In genomic region chr2:45111571-45111970, GRCm38 (mm10) we compare ENCODE assay signal across 8 mouse cellular contexts. TPM values are rescaled to one million over a fixed set of nuclear protein-coding genes. Genes with fewer than 3 reads are reported as not detected.
DNase-seq lines count a peak whose midpoint lies in the region; ATAC-seq and TF ChIP-seq lines count a peak whose summit lies in the region.
"Not testable (repeated sequence)": the region's sequence is repeated elsewhere in the genome, so short reads cannot be mapped to it uniquely, and the experiment has no call there.

No protein-coding gene starts in this region.

- not testable (repeated sequence) for H3K36me3 ChIP-seq in embryonic facial prominence, embryonic 12.5 days; hindbrain, embryonic 12.5 days; kidney, postnatal 0 days (ENCODE audit: insufficient read depth, low read length); liver, embryonic 13.5 days; midbrain, embryonic 12.5 days; spleen, adult 2 months (ENCODE audit: control insufficient read depth, insufficient read depth, low read length)

- 6% methylated on average over 3 of the region's 3 CpGs for WGBS in embryonic facial prominence, embryonic 12.5 days
- under 1% methylated on average over 3 of the region's 3 CpGs for WGBS in hindbrain, embryonic 12.5 days
- 7% methylated on average over 3 of the region's 3 CpGs for WGBS in kidney, postnatal 0 days
- WGBS in liver, embryonic 13.5 days (ENCODE audit: insufficient replicate concordance): 3% methylated on average over 3 of the region's 3 CpGs
- under 1% methylated on average over 3 of the region's 3 CpGs for WGBS in midbrain, embryonic 12.5 days
- WGBS in spleen, adult 2 months: 2% methylated on average over 3 of the region's 3 CpGs

- H3K9me3 ChIP-seq in embryonic facial prominence, embryonic 12.5 days; hindbrain, embryonic 12.5 days (replicated peaks); kidney, postnatal 0 days (replicated peaks; ENCODE audit: low read length); liver, embryonic 13.5 days (replicated peaks); midbrain, embryonic 12.5 days: not testable (repeated sequence)

- peak; percentile 49 for DNase-seq in Muller cell, postnatal 12 days (ENCODE audit: inconsistent ontology term)
- peak; percentile 22 for DNase-seq in gastrocnemius, adult 18-20 months (ENCODE audit: low spot score)
- not testable (repeated sequence) for DNase-seq in kidney, postnatal 0 days (ENCODE audit: low spot score); liver, embryonic 13.5 days; spleen, adult 2 months (ENCODE audit: low read depth in 1 of 2, low spot score in 2 of 2)

- not testable (repeated sequence) for TF ChIP-seq POLR2A in spleen, adult 2 months (IDR thresholded peaks at IDR 0.05; ENCODE audit: low read depth, low read length)

- peak overlapping the region; percentile 100 for H3K9ac ChIP-seq in embryonic facial prominence, embryonic 12.5 days
- H3K9ac ChIP-seq in hindbrain, embryonic 12.5 days: peak overlapping the region; percentile 99
- peak overlapping the region; percentile 96 for H3K9ac ChIP-seq in kidney, postnatal 0 days (ENCODE audit: low read depth, low read length)
- H3K9ac ChIP-seq in liver, embryonic 13.5 days: peak overlapping the region; percentile 99
- H3K9ac ChIP-seq in midbrain, embryonic 12.5 days (replicated peaks): peak overlapping the region; percentile 100

- peak overlapping the region; percentile 80 for H3K4me2 ChIP-seq in embryonic facial prominence, embryonic 12.5 days (replicated peaks)
- peak overlapping the region; percentile 80 for H3K4me2 ChIP-seq in hindbrain, embryonic 12.5 days (replicated peaks)
- H3K4me2 ChIP-seq in kidney, postnatal 0 days (ENCODE audit: low read length): peak overlapping the region; percentile 81
- peak overlapping the region; percentile 96 for H3K4me2 ChIP-seq in liver, embryonic 13.5 days
- H3K4me2 ChIP-seq in midbrain, embryonic 12.5 days (replicated peaks): peak overlapping the region; percentile 73

- peak overlapping the region; percentile 96; the same call in 1 of the 2 replicates for H3K27ac ChIP-seq in embryonic facial prominence, embryonic 12.5 days
- H3K27ac ChIP-seq in hindbrain, embryonic 12.5 days: peak overlapping the region; percentile 98
- H3K27ac ChIP-seq in kidney, postnatal 0 days: peak overlapping the region; percentile 95
- peak overlapping the region; percentile 94 for H3K27ac ChIP-seq in liver, embryonic 13.5 days
- H3K27ac ChIP-seq in midbrain, embryonic 12.5 days (replicated peaks): peak overlapping the region; percentile 99
- peak overlapping the region; percentile 94 for H3K27ac ChIP-seq in spleen, adult 2 months (ENCODE audit: insufficient read depth, low read length)

- H3K4me1 ChIP-seq in embryonic facial prominence, embryonic 12.5 days: peaks cover 17% of the 10 kb centered on the region
- peaks cover 30% of the 10 kb centered on the region for H3K4me1 ChIP-seq in hindbrain, embryonic 12.5 days
- not testable (repeated sequence) for H3K4me1 ChIP-seq in kidney, postnatal 0 days (replicated peaks; ENCODE audit: insufficient read depth, low read length); spleen, adult 2 months (ENCODE audit: control insufficient read depth, insufficient read depth, insufficient read length)
- H3K4me1 ChIP-seq in liver, embryonic 13.5 days (replicated peaks): peaks cover 57% of the 10 kb centered on the region
- peaks cover 43% of the 10 kb centered on the region for H3K4me1 ChIP-seq in midbrain, embryonic 12.5 days

- TF ChIP-seq CTCF in kidney, postnatal 0 days (IDR thresholded peaks at IDR 0.05; ENCODE audit: low read depth); spleen, adult 2 months (IDR thresholded peaks at IDR 0.05; ENCODE audit: extremely low read depth, insufficient read depth, insufficient read length, insufficient replicate concordance): not testable (repeated sequence)

- not testable (repeated sequence) for H3K27me3 ChIP-seq in embryonic facial prominence, embryonic 12.5 days; hindbrain, embryonic 12.5 days; kidney, postnatal 0 days (ENCODE audit: insufficient read depth, low read length); liver, embryonic 13.5 days; midbrain, embryonic 12.5 days; spleen, adult 2 months (ENCODE audit: control insufficient read depth, insufficient read depth, low read length)

- peak overlapping the region; percentile 86 for H3K4me3 ChIP-seq in embryonic facial prominence, embryonic 12.5 days
- H3K4me3 ChIP-seq in hindbrain, embryonic 12.5 days: peak overlapping the region; percentile 92
- peak overlapping the region; percentile 86 for H3K4me3 ChIP-seq in kidney, postnatal 0 days (replicated peaks; ENCODE audit: low read depth, low read length)
- peak overlapping the region; percentile 94 for H3K4me3 ChIP-seq in liver, embryonic 13.5 days (replicated peaks)
- H3K4me3 ChIP-seq in midbrain, embryonic 12.5 days: peak overlapping the region; percentile 99
- H3K4me3 ChIP-seq in spleen, adult 2 months (ENCODE audit: extremely low read depth, insufficient read depth, insufficient read length): peak overlapping the region; percentile 89

- not testable (repeated sequence) for ATAC-seq in embryonic facial prominence, embryonic 12.5 days (ENCODE audit: insufficient number of reproducible peaks, insufficient read depth, low FRiP score, low TSS enrichment); hindbrain, embryonic 12.5 days (ENCODE audit: low FRiP score); kidney, postnatal 0 days (replicated peaks; ENCODE audit: low FRiP score, low read depth); liver, embryonic 13.5 days (ENCODE audit: low read depth); midbrain, embryonic 12.5 days (ENCODE audit: low FRiP score, low read depth)

RNA-seq across cellular contexts. Expression of gene Zeb2, which starts 5.6 kb away (rescaled TPM):
- 47.4 and 49.3 TPM in 2 replicates for polyA plus RNA-seq in embryonic facial prominence, embryonic 12.5 days (2016; fragmentation: Nextera tagmentation; extraction: Ambion mirVana)
- total RNA-seq in gastrocnemius, adult 18-20 months (2021): 10 to 100 TPM; 34.8 to 49.2 TPM
- 47.3 and 60.5 TPM in 2 replicates for polyA plus RNA-seq in hindbrain, embryonic 12.5 days (2016; fragmentation: Nextera tagmentation; extraction: Ambion mirVana)
- polyA plus RNA-seq in kidney, postnatal 0 days (2015; fragmentation: Nextera tagmentation; extraction: Ambion mirVana): 31.4 and 34.1 TPM in 2 replicates
- polyA plus RNA-seq in liver, embryonic 13.5 days (2015; fragmentation: Nextera tagmentation; extraction: Ambion mirVana): 10.1 and 14.1 TPM in 2 replicates
- 66.6 and 68.7 TPM in 2 replicates for polyA plus RNA-seq in midbrain, embryonic 12.5 days (2016; fragmentation: Nextera tagmentation; extraction: Ambion mirVana)
- 18.4 and 19.0 TPM in 2 replicates for polyA plus RNA-seq in spleen, adult 2 months (2012; rRNA removed)
